Mouse (Mus musculus) spleen, adult 12 weeks (tissue): ENCODE measurements around the gene Cars2.
"Not testable (repeated sequence)": the region's sequence is repeated elsewhere in the genome, so short reads cannot be mapped to it uniquely, and the experiment has no call there.

Source experiments
- DNase-seq: peaks from one replicate; pipeline ENCODE4 v3.0.0; 2022; ENCODE audit warnings: low spot score

Cars2 gene

GRCm38 (mm10) chr8:11475876-11476275 is 74.7 kb downstream of the Cars2 start:
- DNase-seq: no peak

- no peak for DNase-seq
Observed at GRCm38 (mm10) chr8:11475397-11475796, 75.2 kb downstream of the Cars2 start.

- DNase-seq: no peak
Observed at GRCm38 (mm10) chr8:11473072-11473471, 77.5 kb downstream of the Cars2 start.

GRCm38 (mm10) chr8:11471309-11471708 is 79.3 kb downstream of the Cars2 start:
- DNase-seq: no peak

GRCm38 (mm10) chr8:11470694-11471093 is 79.9 kb downstream of the Cars2 start:
- DNase-seq: no peak

GRCm38 (mm10) chr8:11469095-11469494 is 81.5 kb downstream of the Cars2 start:
- DNase-seq: no peak

GRCm38 (mm10) chr8:11466528-11466927 is 84.1 kb downstream of the Cars2 start:
- DNase-seq: not testable (repeated sequence)

GRCm38 (mm10) chr8:11465619-11466018 is 85.0 kb downstream of the Cars2 start:
- no peak for DNase-seq

GRCm38 (mm10) chr8:11464707-11464964 is 85.9 kb downstream of the Cars2 start:
- DNase-seq: no peak
